Mouse (Mus musculus) G1E (cell line): ENCODE results near the gene Frrs1l.

Experiments
- CTCF ChIP-seq: IDR thresholded peaks from 2 replicates; pipeline ENCODE4 v1.5.1; 2012; ENCODE audit warnings: low read depth, low read length, inconsistent platforms, mixed read lengths
- GATA1 ChIP-seq: IDR thresholded peaks from 2 replicates; pipeline ENCODE4 v1.6.1; 2012; ENCODE audit warnings: borderline replicate concordance, low read length, inconsistent platforms, mixed read lengths
- POLR2AphosphoS5 ChIP-seq: IDR thresholded peaks from 2 replicates; pipeline ENCODE4 v1.6.1; 2012; ENCODE audit warnings: low read depth, low read length, inconsistent platforms; ENCODE audit not compliant: insufficient replicate concordance
- TAL1 ChIP-seq: conservative IDR thresholded peaks from 2 replicates; pipeline ENCODE4 v1.6.1; 2012; ENCODE audit warnings: low read depth, low read length, inconsistent platforms, mixed read lengths

DNA sequence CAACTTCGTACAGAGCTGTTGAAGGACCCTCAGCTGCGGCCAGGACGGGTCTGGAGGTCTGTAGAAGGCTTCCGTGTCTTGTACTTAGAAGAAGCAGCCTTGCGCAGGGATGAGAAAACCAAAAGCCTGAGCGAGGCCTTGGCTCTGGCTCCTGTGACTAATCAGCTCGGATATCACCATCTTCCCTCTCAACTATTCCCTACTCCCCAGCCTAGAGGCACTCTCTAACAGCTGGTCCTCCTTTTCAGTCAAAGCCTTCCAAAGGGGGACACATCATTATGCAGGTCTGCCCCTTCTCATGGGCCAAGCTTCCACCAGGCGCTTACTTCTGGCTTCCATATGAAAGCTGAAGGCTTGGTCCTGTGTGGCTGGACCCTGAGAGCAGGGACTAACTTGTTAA, 13.7 kb upstream of the Frrs1l start:
- TF ChIP-seq CTCF (no peak), GATA1 (no peak), POLR2AphosphoS5 (no peak), TAL1 (no peak)
